Mouse (Mus musculus) lung, embryonic 14.5 days (tissue): ENCODE data around the gene Lgr6. TPM values are rescaled to one million over a fixed set of nuclear protein-coding genes. Genes with fewer than 3 reads are reported as not detected.
"Not testable (repeated sequence)": the region's sequence is repeated elsewhere in the genome, so short reads cannot be mapped to it uniquely, and the experiment has no call there.

Source experiments
- ATAC-seq: fragments of 200-750 bp; cut with Nextera tagmentation; 2 replicates; pipeline ENCODE4 v1.8.0; 2017; ENCODE audit warnings: mild to moderate bottlenecking, moderate TSS enrichment, moderate library complexity; ENCODE audit not compliant: insufficient read depth
- DNase-seq: peaks from one replicate; pipeline ENCODE4 v3.0.0-alpha.2; 2015
- H3K27ac ChIP-seq: fragments of 300-500 bp; sonication (generic); 2 replicates; pipeline ENCODE4 v1.5.1; 2014; ENCODE audit warnings: low read depth, mild to moderate bottlenecking, moderate library complexity
- H3K27me3 ChIP-seq: fragments of 300-500 bp; sonication (generic); 2 replicates; pipeline ENCODE4 v1.6.1; 2014; ENCODE audit warnings: low read length, control low read depth; ENCODE audit not compliant: insufficient read depth
- H3K36me3 ChIP-seq: fragments of 300-500 bp; sonication (generic); 2 replicates; pipeline ENCODE4 v1.6.1; 2014; ENCODE audit warnings: control low read depth; ENCODE audit not compliant: insufficient read depth
- H3K4me1 ChIP-seq: fragments of 300-500 bp; sonication (generic); 2 replicates; pipeline ENCODE4 v1.6.1; 2014; ENCODE audit warnings: antibody characterized with exemption, control low read depth; ENCODE audit not compliant: insufficient read depth
- H3K4me2 ChIP-seq: fragments of 300-500 bp; sonication (generic); 2 replicates; pipeline ENCODE4 v1.6.1; 2014; ENCODE audit warnings: mild to moderate bottlenecking
- H3K4me3 ChIP-seq: fragments of 300-500 bp; sonication (generic); 2 replicates; pipeline ENCODE4 v1.5.1; 2014; ENCODE audit warnings: low read depth, low read length
- H3K9ac ChIP-seq: fragments of 300-500 bp; sonication (generic); 2 replicates; pipeline ENCODE4 v1.6.1; 2014
- H3K9me3 ChIP-seq: fragments of 300-500 bp; sonication (generic); 2 replicates; pipeline ENCODE4 v1.6.1; 2016; ENCODE audit warnings: low read depth, low read length, control low read depth
- CTCF ChIP-seq: IDR thresholded peaks from 2 replicates; pipeline ENCODE4 v1.5.1; 2016; ENCODE audit warnings: antibody characterized with exemption, low read depth
- WGBS: fragments of 180-500 bp; shearing (Covaris S2); extraction: QIAGEN DNeasy Blood & Tissue Kit; methylation state at CpG from one replicate; pipeline ENCODE4 v1.1.7; 2014; 5-methylcytosine and 5-hydroxymethylcytosine counted together
- polyA plus RNA-seq: library from polyadenylated mRNA; unstranded; fragments of >200 nt; fragmentation: Nextera tagmentation; extraction: Ambion mirVana; gene quantifications from 2 replicates; pipeline ENCODE4 v1.2.1, GENCODE M21; 2014

Lgr6 gene
- polyA plus RNA-seq, 1 experiment from 2014 or later, result 11.1 TPM

DNA sequence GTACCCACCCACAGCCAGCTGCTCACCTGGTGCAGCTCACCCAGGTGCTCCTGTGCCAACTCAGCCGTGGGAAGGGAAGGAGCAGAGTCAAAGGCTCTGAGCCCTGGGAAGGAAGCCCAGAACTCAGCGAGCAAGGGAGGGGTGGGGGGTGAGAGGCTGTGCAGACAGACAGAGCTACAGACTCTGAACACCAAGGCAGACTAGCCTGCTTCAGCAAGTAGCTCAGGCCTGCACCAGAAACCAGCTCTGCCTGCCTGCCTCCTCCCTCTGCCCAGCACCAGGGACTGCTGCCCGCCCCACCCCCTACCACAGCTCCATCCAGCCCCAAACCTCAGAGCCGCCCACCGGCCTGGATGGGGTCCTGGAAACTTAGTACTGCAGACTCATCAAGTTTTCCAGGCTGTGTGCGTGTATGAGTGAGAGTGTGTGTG is 22.9 kb upstream of the Lgr6 start:
- WGBS, result 35% methylated on average over 6 of the region's 6 CpGs
- H3K4me3 ChIP-seq, result no peak overlapping the region
- peaks cover 13% of the 10 kb centered on the region; the same call in 1 of the 2 replicates for H3K4me1 ChIP-seq
- DNase-seq, result no peak
- no peak overlapping the region for H3K9ac ChIP-seq
- no peaks in the 10 kb centered on the region for H3K9me3 ChIP-seq
- no peaks in the 10 kb centered on the region for H3K27me3 ChIP-seq
- ATAC-seq, result no peak
- no peak overlapping the region for H3K4me2 ChIP-seq
- no peak overlapping the region for H3K27ac ChIP-seq
- no peaks in the 10 kb centered on the region for H3K36me3 ChIP-seq
- TF ChIP-seq CTCF, result no peak

DNA sequence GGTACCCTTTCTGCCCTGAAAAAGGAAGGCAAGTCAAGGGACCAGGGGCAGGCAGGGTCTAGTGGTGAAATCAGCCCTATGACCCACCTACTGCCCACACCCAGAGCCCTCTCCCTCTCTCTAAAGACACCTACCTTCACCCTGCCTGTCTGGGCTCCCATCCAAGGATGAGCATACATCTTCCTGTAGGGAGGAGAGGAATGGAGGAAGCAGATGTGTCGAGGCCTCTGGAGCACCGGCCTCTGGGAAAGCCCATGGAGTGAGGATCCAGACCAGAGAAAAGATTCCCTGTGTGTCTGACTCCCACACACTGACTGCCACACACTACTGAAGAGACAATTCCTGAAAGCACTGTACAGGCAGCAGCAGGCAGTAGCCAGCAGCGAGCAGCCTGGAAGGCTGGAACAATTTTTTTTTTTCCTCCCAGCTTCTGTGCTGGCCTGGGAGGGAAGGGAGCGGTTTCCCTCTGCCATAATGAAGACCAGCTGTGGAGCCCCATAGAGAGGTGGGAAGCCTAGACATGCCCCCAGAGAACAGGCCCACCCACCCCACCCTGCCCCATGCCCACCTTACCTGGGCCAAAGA is 21.5 kb upstream of the Lgr6 start:
- no peaks in the 10 kb centered on the region for H3K9me3 ChIP-seq
- no peak overlapping the region for H3K27ac ChIP-seq
- WGBS, result 32% methylated on average over 4 of the region's 4 CpGs
- no peak overlapping the region for H3K4me2 ChIP-seq
- H3K4me3 ChIP-seq, result no peak overlapping the region
- ATAC-seq, result no peak
- no peaks in the 10 kb centered on the region for H3K27me3 ChIP-seq
- no peak for TF ChIP-seq CTCF
- H3K9ac ChIP-seq, result 0 out of 2 replicates have a peak overlapping the region, but pooled peaks have one; percentile 3
- peaks cover 7% of the 10 kb centered on the region; the same call in 1 of the 2 replicates for H3K4me1 ChIP-seq
- no peaks in the 10 kb centered on the region for H3K36me3 ChIP-seq
- DNase-seq, result peak; percentile 31

DNA sequence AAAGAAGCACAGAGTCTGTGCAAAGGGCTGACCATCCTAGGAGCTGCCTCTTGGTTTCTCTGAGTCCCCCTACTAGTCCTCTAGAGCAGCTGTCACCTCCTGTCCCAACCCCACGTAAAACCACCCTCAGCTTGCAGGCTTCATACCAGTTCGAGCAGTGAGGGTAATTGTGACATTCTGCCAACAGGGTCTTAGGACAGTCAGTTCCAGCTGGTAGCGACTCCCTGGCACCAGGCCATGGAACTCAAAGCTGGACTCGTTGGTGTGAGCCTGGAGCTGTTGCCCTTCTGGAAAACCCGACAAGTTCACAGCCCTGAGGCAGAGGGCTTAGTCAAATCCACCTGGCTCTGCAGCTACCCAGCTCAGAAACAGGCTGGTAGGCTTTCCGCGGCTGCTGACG is 20.9 kb upstream of the Lgr6 start:
- no peak overlapping the region for H3K4me3 ChIP-seq
- ATAC-seq (no peak), DNase-seq (peak; percentile 61)
- WGBS, result 45% methylated on average over 8 of the region's 8 CpGs
- H3K9ac ChIP-seq, result no peak overlapping the region
- H3K27me3 ChIP-seq, result no peaks in the 10 kb centered on the region
- H3K27ac ChIP-seq, result no peak overlapping the region
- H3K36me3 ChIP-seq, result no peaks in the 10 kb centered on the region
- no peak for TF ChIP-seq CTCF
- H3K4me1 ChIP-seq, result peaks cover 3% of the 10 kb centered on the region; the same call in 1 of the 2 replicates
- no peaks in the 10 kb centered on the region for H3K9me3 ChIP-seq
- no peak overlapping the region for H3K4me2 ChIP-seq

DNA sequence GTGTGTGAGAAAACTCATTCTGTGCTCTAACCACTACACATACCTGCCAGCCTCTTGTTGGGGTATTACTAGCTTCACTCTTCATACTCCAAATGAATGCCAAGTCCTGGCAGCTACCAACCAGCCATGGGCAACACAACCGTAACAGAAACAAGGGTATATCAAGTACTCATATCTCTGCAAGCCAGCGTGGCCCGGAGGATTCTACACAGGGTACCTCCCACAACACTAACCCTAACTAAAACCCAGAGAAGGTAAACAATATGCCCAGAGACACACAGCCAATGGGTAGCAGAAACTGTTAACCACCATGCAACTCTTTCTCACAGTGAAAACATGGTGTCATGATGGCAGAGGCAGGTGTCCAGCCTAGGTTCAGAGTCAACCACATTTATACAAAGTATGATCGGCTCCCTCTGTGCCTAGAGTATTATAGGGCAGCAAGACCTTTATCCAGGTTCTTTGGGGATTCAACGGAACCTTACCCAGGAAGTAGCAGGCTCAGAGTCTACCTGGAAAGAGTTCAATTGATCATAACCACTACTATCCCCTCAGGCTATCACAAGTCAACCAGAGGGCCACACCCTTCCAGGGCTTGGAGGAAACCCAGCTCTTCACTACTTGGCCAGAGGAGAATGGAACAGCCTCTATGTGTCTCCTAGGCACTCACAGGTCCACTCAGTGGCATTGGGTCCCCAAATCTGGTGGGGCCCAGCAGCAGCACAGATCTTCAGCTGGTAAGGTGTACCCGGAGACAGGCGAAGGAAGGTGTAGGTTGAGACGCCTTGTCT is 19.7 kb upstream of the Lgr6 start:
- Histone ChIP-seq H3K4me1 (no peaks in the 10 kb centered on the region), H3K4me2 (no peak overlapping the region), H3K27me3 (no peaks in the 10 kb centered on the region), H3K36me3 (no peaks in the 10 kb centered on the region), H3K4me3 (no peak overlapping the region), H3K27ac (no peak overlapping the region), H3K9me3 (no peaks in the 10 kb centered on the region), H3K9ac (no peak overlapping the region)
- DNase-seq, result no peak
- ATAC-seq, result no peak
- no peak for TF ChIP-seq CTCF
- WGBS, result 87% methylated on average over 8 of the region's 8 CpGs

DNA sequence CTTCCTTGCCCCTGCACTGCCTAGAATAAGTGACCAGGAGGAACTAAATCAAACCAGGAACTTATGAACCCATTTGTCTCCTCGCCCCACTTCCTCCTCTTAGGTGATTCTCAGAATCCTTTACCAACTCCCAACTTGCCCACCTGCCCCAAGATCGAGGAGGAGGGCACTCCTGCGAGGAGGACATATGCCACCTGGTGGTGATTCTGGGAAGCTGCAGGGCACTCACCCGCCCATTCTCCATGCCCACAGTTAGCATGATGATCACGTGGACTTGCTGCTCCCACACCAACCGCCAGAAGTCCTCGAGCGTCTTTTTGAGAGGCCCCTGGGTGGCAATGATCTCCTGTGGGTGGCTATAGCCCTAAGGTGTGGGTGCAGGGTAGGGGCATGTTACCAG is 7.6 kb upstream of the Lgr6 start:
- H3K4me2 ChIP-seq, result no peak overlapping the region
- DNase-seq (peak; percentile 74), ATAC-seq (no peak)
- H3K9ac ChIP-seq, result no peak overlapping the region
- H3K9me3 ChIP-seq, result no peaks in the 10 kb centered on the region
- H3K4me1 ChIP-seq, result no peaks in the 10 kb centered on the region
- H3K27me3 ChIP-seq, result no peaks in the 10 kb centered on the region
- peak; percentile 91 for TF ChIP-seq CTCF
- WGBS, result 11% methylated on average over 8 of the region's 8 CpGs
- H3K36me3 ChIP-seq, result no peaks in the 10 kb centered on the region
- H3K27ac ChIP-seq, result no peak overlapping the region
- H3K4me3 ChIP-seq, result no peak overlapping the region

DNA sequence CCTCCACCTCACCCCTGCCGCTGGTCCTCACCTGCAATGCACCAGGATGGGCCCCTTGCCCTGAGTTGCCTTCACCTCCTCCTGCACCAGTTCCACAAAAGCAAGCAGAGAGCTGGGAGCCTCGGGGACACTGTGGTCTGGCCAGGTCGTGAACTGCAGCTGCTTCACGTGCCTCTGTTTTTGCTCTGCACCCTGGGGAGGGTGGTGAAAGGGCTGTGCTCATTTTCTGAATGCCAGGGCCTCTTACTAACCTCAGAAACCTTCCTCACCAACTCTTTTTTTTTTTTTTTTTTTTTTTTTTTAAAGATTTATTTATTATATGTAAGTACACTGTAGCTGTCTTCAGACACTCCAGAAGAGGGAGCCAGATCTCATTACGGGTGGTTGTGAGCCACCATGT is 6.2 kb upstream of the Lgr6 start:
- not testable (repeated sequence) for H3K9ac ChIP-seq, H3K36me3 ChIP-seq, H3K9me3 ChIP-seq, DNase-seq, H3K4me1 ChIP-seq, H3K27me3 ChIP-seq, H3K4me3 ChIP-seq, ATAC-seq, H3K4me2 ChIP-seq, H3K27ac ChIP-seq
- WGBS, result 45% methylated on average over 4 of the region's 5 CpGs

DNA sequence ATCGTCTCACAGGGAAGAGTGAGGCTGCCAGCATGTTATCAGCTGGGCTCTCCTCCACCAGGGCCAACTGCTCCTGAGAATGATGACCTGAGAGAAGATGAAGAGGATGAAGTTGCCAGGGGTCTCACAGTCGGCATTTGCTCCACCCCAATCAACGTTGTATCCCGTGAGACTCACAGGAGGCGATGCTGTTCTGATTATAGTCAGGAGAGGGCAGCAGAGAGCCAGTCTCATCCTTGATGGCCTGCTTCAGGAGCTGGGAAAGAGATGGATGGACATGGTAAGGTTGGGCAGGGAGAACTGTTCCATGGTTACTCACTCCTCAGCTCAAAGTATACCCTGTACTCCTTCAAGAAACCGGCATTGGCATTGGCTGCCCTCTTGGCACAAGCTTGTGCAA is 5.0 kb upstream of the Lgr6 start:
- peaks cover 13% of the 10 kb centered on the region for H3K27me3 ChIP-seq
- H3K36me3 ChIP-seq, result no peaks in the 10 kb centered on the region
- H3K4me3 ChIP-seq, result no peak overlapping the region
- H3K9me3 ChIP-seq, result no peaks in the 10 kb centered on the region
- TF ChIP-seq CTCF, result peak; percentile 96
- no peaks in the 10 kb centered on the region for H3K4me1 ChIP-seq
- H3K27ac ChIP-seq, result no peak overlapping the region
- no peak overlapping the region for H3K4me2 ChIP-seq
- DNase-seq (peak; percentile 90), ATAC-seq (peak; percentile 19; the same call in 1 of the 2 replicates)
- 11% methylated on average over 6 of the region's 6 CpGs for WGBS
- H3K9ac ChIP-seq, result no peak overlapping the region
